Comparison of ENCODE assay signal across 17 mouse cellular contexts in the genomic region with DNA sequence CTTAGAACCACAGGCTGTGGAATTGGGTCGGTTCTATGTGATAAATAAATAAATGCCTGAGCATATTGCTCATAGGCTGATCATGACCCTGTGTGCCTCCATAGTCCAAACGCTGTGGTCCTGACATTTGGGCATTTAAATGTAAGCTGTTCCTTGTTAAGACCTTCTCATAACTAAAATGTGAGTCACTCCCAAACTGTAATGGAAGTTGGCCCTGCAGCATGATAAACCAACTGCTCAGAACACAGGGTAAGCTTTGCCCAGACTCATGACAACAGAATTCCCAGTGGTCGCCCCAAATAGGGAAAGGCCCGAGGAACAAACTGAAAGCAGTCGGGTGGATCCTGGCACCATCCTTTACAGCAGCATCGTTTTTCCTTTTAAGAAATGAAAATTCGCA. TPM values are rescaled to one million over a fixed set of nuclear protein-coding genes. Genes with fewer than 3 reads are reported as not detected.
DNase-seq lines count a peak whose midpoint lies in the region; ATAC-seq and TF ChIP-seq lines count a peak whose summit lies in the region.
"Had no signal": no experiment of that assay in that cellular context is flagged by ENCODE, and none has a peak within 500 bp of the region (broad histone marks: within the 10 kb centered on the region; RNA-seq: fewer than 3 reads in every experiment).

No protein-coding gene starts in this region.

- no peak for TF ChIP-seq EP300 in heart, postnatal 0 days (IDR thresholded peaks at IDR 0.05; ENCODE audit: low read depth)

- no peaks in the 10 kb centered on the region for H3K9me3 ChIP-seq in heart, postnatal 0 days (replicated peaks; ENCODE audit: control insufficient read depth, low read length)
- no peaks in the 10 kb centered on the region for H3K9me3 ChIP-seq in heart, embryonic 11.5 days (replicated peaks; ENCODE audit: control insufficient read depth, low read length)
- H3K9me3 ChIP-seq: liver, embryonic 13.5 days had no signal

- WGBS in heart, postnatal 0 days = 58% methylated on average over 7 of the region's 7 CpGs
- 75% methylated on average over 7 of the region's 7 CpGs for WGBS in heart, embryonic 11.5 days (ENCODE audit: insufficient replicate concordance)

- intact Hi-C loops in heart, postnatal 10 days (cut with DNase I) = loop anchor here (5.0 kb wide), 1 partner anchor 49 kb away; the partner anchor contains the start of gene Fat4
- intact Hi-C loops in left cerebral cortex, postnatal 25 days (cut with DNase I) = no loop called here

- H3K27me3 ChIP-seq in heart, postnatal 0 days (ENCODE audit: control insufficient read depth, insufficient read depth, low read length) = no peaks in the 10 kb centered on the region
- no peaks in the 10 kb centered on the region for H3K27me3 ChIP-seq in heart, embryonic 11.5 days (ENCODE audit: control insufficient read depth, insufficient read depth, low read length)
- H3K27me3 ChIP-seq: liver, embryonic 13.5 days; megakaryocyte, embryonic 14.5 days had no signal

- H3K9ac ChIP-seq in heart, postnatal 0 days (replicated peaks; ENCODE audit: low read depth, low read length) = no peak overlapping the region
- no peak overlapping the region for H3K9ac ChIP-seq in heart, embryonic 11.5 days (ENCODE audit: low read depth, low read length)
- H3K9ac ChIP-seq: liver, embryonic 13.5 days had no signal

- peaks cover 17% of the 10 kb centered on the region; the same call in 1 of the 2 replicates for H3K4me1 ChIP-seq in heart, postnatal 0 days (ENCODE audit: control insufficient read depth, insufficient read depth)
- peaks cover 4% of the 10 kb centered on the region; the same call in 1 of the 2 replicates for H3K4me1 ChIP-seq in heart, embryonic 11.5 days (ENCODE audit: control insufficient read depth, insufficient read depth, low read length)
- H3K4me1 ChIP-seq: liver, embryonic 13.5 days; megakaryocyte, embryonic 14.5 days had no signal

- no peak overlapping the region for H3K4me3 ChIP-seq in heart, postnatal 0 days (ENCODE audit: low read depth, low read length)
- H3K4me3 ChIP-seq in heart, embryonic 11.5 days (ENCODE audit: low read depth, low read length) = no peak overlapping the region
- H3K4me3 ChIP-seq: erythroblast, embryonic 14.5 days; liver, embryonic 13.5 days; megakaryocyte, embryonic 14.5 days had no signal

- TF ChIP-seq CTCF in heart, postnatal 0 days (IDR thresholded peaks at IDR 0.05; ENCODE audit: low read depth) = no peak

- H3K27ac ChIP-seq in heart, postnatal 0 days (ENCODE audit: low read depth) = peak overlapping the region; percentile 7; the same call in 1 of the 2 replicates
- H3K27ac ChIP-seq in heart, embryonic 11.5 days (ENCODE audit: low read depth, low read length) = no peak overlapping the region
- H3K27ac ChIP-seq: kidney, postnatal 0 days; liver, embryonic 13.5 days had no signal

- H3K4me2 ChIP-seq in heart, postnatal 0 days (ENCODE audit: low read depth, low read length) = peak overlapping the region; percentile 21
- H3K4me2 ChIP-seq in heart, embryonic 11.5 days = no peak overlapping the region
- H3K4me2 ChIP-seq: liver, embryonic 13.5 days had no signal

- no peaks in the 10 kb centered on the region for H3K36me3 ChIP-seq in heart, postnatal 0 days (replicated peaks; ENCODE audit: control insufficient read depth, insufficient read depth, low read length)
- H3K36me3 ChIP-seq in heart, embryonic 11.5 days (ENCODE audit: control insufficient read depth, insufficient read depth, low read length) = no peaks in the 10 kb centered on the region
- H3K36me3 ChIP-seq: liver, embryonic 13.5 days had no signal

- DNase-seq in adrenal gland, adult 8-10 months = peak; percentile 34
- no peak for DNase-seq in adrenal gland, postnatal 4 days (ENCODE audit: low spot score in 2 of 2)
- DNase-seq in heart, postnatal 0 days (ENCODE audit: low spot score) = no peak
- DNase-seq in 3T3-L1 (ENCODE audit: low read depth, low spot score) = peak; percentile 90
- peak; percentile 20 to 26 for DNase-seq in heart, postnatal 10 days
- DNase-seq in left cerebral cortex, postnatal 25 days (ENCODE audit: low spot score in 2 of 2) = no peak
- no peak for DNase-seq in spleen, adult 12 weeks (ENCODE audit: low spot score)
- DNase-seq: B cell, adult 2 months; cerebellum, adult 11 months; layer of hippocampus, adult 9-11 months; liver, embryonic 13.5 days; spleen, adult 18-20 months; thymus, adult 18-20 months had no signal

- no peak for ATAC-seq in heart, postnatal 0 days (ENCODE audit: insufficient read depth, low read depth)
- no peak for ATAC-seq in heart, embryonic 11.5 days (replicated peaks; ENCODE audit: insufficient number of reproducible peaks, low FRiP score, low TSS enrichment)

RNA-seq across cellular contexts. Expression of gene Fat4, which starts 49.7 kb away (rescaled TPM):
- total RNA-seq in adrenal gland, adult 8-10 months (2022) = 10 to 100 TPM in 3 of 4 experiments, 1 to 10 TPM in 1; 8.7 to 20.2 (median 13.7) TPM
- 10 to 100 TPM; 36.1 to 39.3 TPM for total RNA-seq in adrenal gland, postnatal 4 days (2021)
- total RNA-seq in heart, postnatal 0 days (2014; rRNA removed; ENCODE audit: low replicate concordance) = 14.0 and 16.1 TPM in 2 replicates
- polyA plus RNA-seq in heart, postnatal 0 days (2015; fragmentation: Nextera tagmentation; extraction: Ambion mirVana) = 0.97 and 1.0 TPM in 2 replicates
- polyA plus RNA-seq in heart, embryonic 11.5 days (2014; fragmentation: Nextera tagmentation; extraction: Ambion mirVana) = 4.7 and 5.3 TPM in 2 replicates
- 10 to 100 TPM; 17.1 to 20.0 TPM for total RNA-seq in heart, postnatal 10 days (2021)
- 10 to 100 TPM; 12.8 to 13.3 TPM for total RNA-seq in left cerebral cortex, postnatal 25 days (2021)
- polyA plus RNA-seq: erythroblast, embryonic 14.5 days had no signal

Comparison
In these comparisons a context has a peak if more than half of its experiments do, and no peak if none do; other contexts are left out.
1. DNase-seq: peak in adrenal gland, adult 8-10 months (single experiment), 3T3-L1 (single experiment) and heart, postnatal 10 days (2 of 2); none in adrenal gland, postnatal 4 days (0 of 2), heart, postnatal 0 days (single experiment), left cerebral cortex, postnatal 25 days (0 of 2) and spleen, adult 12 weeks (single experiment).